ENCODE assay signal across 31 mouse cellular contexts in genomic region chr10:115245488-115245887, GRCm38 (mm10). TPM values are rescaled to one million over a fixed set of nuclear protein-coding genes. Genes with fewer than 3 reads are reported as not detected.
A peak's percentile ranks its signal among the peaks of the same experiment; 100 is the strongest.
DNase-seq lines count a peak whose midpoint lies in the region; ATAC-seq and TF ChIP-seq lines count a peak whose summit lies in the region.
"Had no signal": no experiment of that assay in that cellular context is flagged by ENCODE, and none has a peak within 500 bp of the region (broad histone marks: within the 10 kb centered on the region; RNA-seq: fewer than 3 reads in every experiment).

No protein-coding gene starts in this region.

- peak; percentile 57 for ATAC-seq in granulocyte monocyte progenitor cell, adult 5-6 weeks (replicated peaks; ENCODE audit: poor library complexity, severe bottlenecking)
- ATAC-seq: forebrain, embryonic 15.5 days; hindbrain, embryonic 16.5 days; intestine, embryonic 15.5 days had no signal

- 95% methylated on average over 2 of the region's 2 CpGs for WGBS in limb, embryonic 10.5 days

- no peak overlapping the region for H3K27ac ChIP-seq in CH12.LX (ENCODE audit: insufficient read depth, low read depth)
- no peak overlapping the region for H3K27ac ChIP-seq in limb, embryonic 10.5 days
- H3K27ac ChIP-seq: embryonic facial prominence, embryonic 10.5 days; embryonic facial prominence, embryonic 13.5 days; forebrain, embryonic 12.5 days; forebrain, embryonic 15.5 days; heart, embryonic 15.5 days; hindbrain, embryonic 12.5 days; intestine, embryonic 15.5 days had no signal

- TF ChIP-seq EP300 in CH12.LX (IDR thresholded peaks at IDR 0.05; ENCODE audit: low read length) = 0 out of 2 replicates have a peak, but pooled peaks have one; percentile 30

- H3K9ac ChIP-seq in CH12.LX (ENCODE audit: insufficient read depth, low read depth) = no peak overlapping the region
- H3K9ac ChIP-seq: embryonic facial prominence, embryonic 13.5 days; forebrain, embryonic 12.5 days; forebrain, embryonic 15.5 days; heart, embryonic 12.5 days; heart, embryonic 15.5 days; hindbrain, embryonic 12.5 days; intestine, embryonic 15.5 days had no signal

- H3K4me3 ChIP-seq in CH12.LX (replicated peaks in 1 of 3; ENCODE audit: low read depth in 2 of 3, low read length in 2 of 3, poor library complexity in 1 of 3) = no peak overlapping the region
- H3K4me3 ChIP-seq in limb, embryonic 10.5 days = no peak overlapping the region
- H3K4me3 ChIP-seq: embryonic facial prominence, embryonic 10.5 days; embryonic facial prominence, embryonic 13.5 days; erythroblast, embryonic 14.5 days; forebrain, embryonic 12.5 days; forebrain, embryonic 15.5 days; heart, embryonic 12.5 days; heart, embryonic 15.5 days; hindbrain, embryonic 12.5 days; intestine, embryonic 15.5 days had no signal

- in situ Hi-C loops in CH12.LX (cut with MboI; ENCODE audit: low pct_ligation_motif_present, low pct_unique_long_range_greater_than_20kb, low sequenced_read_pairs) = no loop called here

- no peak for TF ChIP-seq CTCF in CH12.LX (conservative IDR thresholded peaks at IDR 0.05 in 1 of 2, IDR thresholded peaks at IDR 0.05 in 1 of 2; ENCODE audit: low read depth in 2 of 2, low read length in 2 of 2)

- peaks cover 85% of the 10 kb centered on the region for H3K79me2 ChIP-seq in CH12.LX (replicated peaks; ENCODE audit: control insufficient read depth, extremely low read depth, insufficient read depth, poor library complexity, severe bottlenecking)

- no peaks in the 10 kb centered on the region for H3K9me3 ChIP-seq in CH12.LX (replicated peaks; ENCODE audit: low read length)
- H3K9me3 ChIP-seq in limb, embryonic 10.5 days (replicated peaks) = no peaks in the 10 kb centered on the region
- H3K9me3 ChIP-seq: embryonic facial prominence, embryonic 10.5 days; embryonic facial prominence, embryonic 13.5 days; forebrain, embryonic 12.5 days; forebrain, embryonic 15.5 days; heart, embryonic 12.5 days; heart, embryonic 15.5 days; hindbrain, embryonic 12.5 days; intestine, embryonic 15.5 days had no signal

- TF ChIP-seq POLR2A in CH12.LX (IDR thresholded peaks at IDR 0.05; ENCODE audit: low read depth, low read length) = no peak

- dilution Hi-C loops in CH12.LX (cut with MboI; ENCODE audit: extremely low pct_ligation_motif_present, extremely low pct_unique_long_range_greater_than_20kb, low sequenced_read_pairs) = no loop called here

- H3K36me3 ChIP-seq in CH12.LX (replicated peaks in 1 of 2; ENCODE audit: control insufficient read depth in 1 of 2, insufficient read depth in 1 of 2, low read length in 1 of 2) = peaks cover 6 to 17% of the 10 kb centered on the region in 2 experiments
- H3K36me3 ChIP-seq in splenic B cell, adult 2 months (ENCODE audit: control insufficient read depth, insufficient read depth, low read length, poor library complexity, severe bottlenecking) = 0 out of 2 replicates have a peak, but pooled peaks cover 2% of the 10 kb centered on the region
- H3K36me3 ChIP-seq in limb, embryonic 10.5 days = no peaks in the 10 kb centered on the region; the same call in 1 of the 2 replicates
- H3K36me3 ChIP-seq: embryonic facial prominence, embryonic 10.5 days; embryonic facial prominence, embryonic 13.5 days; forebrain, embryonic 12.5 days; forebrain, embryonic 15.5 days; heart, embryonic 12.5 days; heart, embryonic 15.5 days; intestine, embryonic 15.5 days had no signal

- DNase-seq in heart, adult 11 months = peak; percentile 67
- DNase-seq in heart, postnatal 25 days (ENCODE audit: low spot score) = no peak
- DNase-seq in CH12.LX (ENCODE audit: extremely low read depth) = no peak
- peak; percentile 70 for DNase-seq in splenic B cell, adult 2 months (ENCODE audit: low read depth, low spot score)
- DNase-seq in limb, embryonic 10.5 days (ENCODE audit: low spot score) = no peak
- DNase-seq in layer of hippocampus, adult 11-12 months (ENCODE audit: low spot score) = no peak
- no peak for DNase-seq in thymus, postnatal 4 days
- DNase-seq: adrenal gland, adult 2 months; adrenal gland, postnatal 14 days; B cell, adult 2 months; cerebellum, adult 11 months; cerebellum, adult 2 months; cerebellum, adult 9-11 months; cerebellum, postnatal 25 days; embryo, embryonic 11 days; gastrocnemius, postnatal 10 days; gastrocnemius, postnatal 36 days; heart, adult 18-20 months; heart, postnatal 10 days; heart, postnatal 4 days had no signal

- peaks cover 12 to 88% of the 10 kb centered on the region in 2 experiments; a peak in 3 of 4 replicates for H3K4me1 ChIP-seq in CH12.LX (ENCODE audit: control insufficient read depth in 1 of 2, insufficient read depth in 2 of 2)
- H3K4me1 ChIP-seq in limb, embryonic 10.5 days = peaks cover 26% of the 10 kb centered on the region

- H3K4me2 ChIP-seq in CH12.LX (ENCODE audit: insufficient read depth, low read depth, poor library complexity, severe bottlenecking) = no peak overlapping the region
- H3K4me2 ChIP-seq: embryonic facial prominence, embryonic 13.5 days; forebrain, embryonic 12.5 days; forebrain, embryonic 15.5 days; heart, embryonic 12.5 days; heart, embryonic 15.5 days; hindbrain, embryonic 12.5 days; intestine, embryonic 15.5 days had no signal

- H3K27me3 ChIP-seq in CH12.LX (replicated peaks) = no peaks in the 10 kb centered on the region
- H3K27me3 ChIP-seq in splenic B cell, adult 2 months (ENCODE audit: control insufficient read depth, insufficient read depth, low read length, poor library complexity, severe bottlenecking) = no peaks in the 10 kb centered on the region
- no peaks in the 10 kb centered on the region for H3K27me3 ChIP-seq in limb, embryonic 10.5 days (ENCODE audit: low read depth, poor library complexity, severe bottlenecking)
- H3K27me3 ChIP-seq: embryonic facial prominence, embryonic 13.5 days; forebrain, embryonic 12.5 days; forebrain, embryonic 15.5 days; heart, embryonic 12.5 days; heart, embryonic 15.5 days; hindbrain, embryonic 12.5 days; intestine, embryonic 15.5 days had no signal

- intact Hi-C loops in heart, postnatal 25 days (cut with DNase I) = loop anchor here (10.0 kb wide), 1 partner anchor 139 kb away; the partner anchor contains the start of genes Thap2 and Zfc3h1

- no peak for TF ChIP-seq RAD21 in CH12.LX (IDR thresholded peaks at IDR 0.05; ENCODE audit: low read depth, low read length)

TF ChIP-seq in CH12.LX, 34 proteins besides CTCF, POLR2A, EP300 and RAD21:
- TF ChIP-seq IRF4 (IDR thresholded peaks at IDR 0.05; ENCODE audit: low read depth, low read length) (peak; percentile 48; the same call in 1 of the 2 replicates), ETS1 (conservative IDR thresholded peaks at IDR 0.05; ENCODE audit: low read depth, low read length) (no peak), NRF1 (IDR thresholded peaks at IDR 0.05; ENCODE audit: low read depth, low read length) (no peak), ELF1 (IDR thresholded peaks at IDR 0.05; ENCODE audit: low read depth, low read length) (no peak)
TF ChIP-seq in CH12.LX: peak in this region for 1.

RNA-seq across cellular contexts. Expression of gene Tbc1d15, which starts 5.8 kb away (rescaled TPM):
- 10 to 100 TPM; 46.8 to 49.4 TPM for total RNA-seq in heart, postnatal 25 days (2021)
- total RNA-seq in CH12.LX (2012; rRNA removed) (10.5 and 13.4 TPM in 2 replicates), CH12.LX (2014; rRNA removed) (21.4 and 23.3 TPM in 2 replicates)
- polyA plus RNA-seq in CH12.LX (2012; ENCODE audit: insufficient read length, low read depth) = 59.5 and 75.6 TPM in 2 replicates
- total RNA-seq in granulocyte monocyte progenitor cell, adult 5-6 weeks (2014; fragmentation: Nextera tagmentation) = 64.0 and 82.8 TPM in 2 replicates
- total RNA-seq in granulocyte monocyte progenitor cell, adult 5-6 weeks (2017) = 52.2 and 55.0 TPM in 2 replicates
- 51.7 and 57.6 TPM in 2 replicates for polyA plus RNA-seq in limb, embryonic 10.5 days (2016; fragmentation: Nextera tagmentation; extraction: Ambion mirVana)

Comparison
In these comparisons a context has a peak if more than half of its experiments do, and no peak if none do; other contexts are left out.
1. DNase-seq: peak in heart, adult 11 months (single experiment) and splenic B cell, adult 2 months (single experiment); none in heart, postnatal 25 days (single experiment), CH12.LX (single experiment), limb, embryonic 10.5 days (single experiment), layer of hippocampus, adult 11-12 months (single experiment) and thymus, postnatal 4 days (single experiment).